9 mouse cellular contexts compared by ENCODE assay signal in the genomic region with DNA sequence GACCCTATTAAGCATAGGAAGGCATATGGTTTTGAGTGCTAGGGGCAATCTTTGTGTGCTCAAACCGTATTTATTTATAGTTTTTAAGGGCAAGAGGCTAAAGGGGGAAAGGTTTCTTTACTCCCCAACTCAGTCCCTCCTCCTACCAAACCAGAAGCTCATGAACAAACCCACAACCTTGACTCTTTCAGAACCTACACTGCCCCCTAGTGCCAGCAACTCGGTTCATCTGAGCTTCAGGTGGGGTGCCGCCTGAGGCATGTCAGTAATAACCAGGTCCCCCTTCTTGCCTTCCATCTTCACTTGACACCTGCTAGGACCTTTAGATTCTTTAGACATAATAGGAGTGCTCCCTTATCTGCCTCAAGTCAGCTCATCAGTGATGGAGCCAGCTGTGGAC. TPM values are rescaled to one million over a fixed set of nuclear protein-coding genes. Genes with fewer than 3 reads are reported as not detected.
DNase-seq lines count a peak whose midpoint lies in the region; ATAC-seq lines count a peak whose summit lies in the region.
"Had no signal": no experiment of that assay in that cellular context is flagged by ENCODE, and none has a peak within 500 bp of the region (broad histone marks: within the 10 kb centered on the region; RNA-seq: fewer than 3 reads in every experiment).

No protein-coding gene starts in this region.

- H3K4me3 ChIP-seq in midbrain, embryonic 14.5 days (replicated peaks; ENCODE audit: low read depth, low read length), result no peak overlapping the region
- no peak overlapping the region for H3K4me3 ChIP-seq in midbrain, embryonic 15.5 days
- no peak overlapping the region for H3K4me3 ChIP-seq in hindbrain, embryonic 13.5 days

- no peaks in the 10 kb centered on the region for H3K27me3 ChIP-seq in midbrain, embryonic 14.5 days (ENCODE audit: control insufficient read depth, insufficient read depth, low read length)
- H3K27me3 ChIP-seq in midbrain, embryonic 15.5 days (replicated peaks), result no peaks in the 10 kb centered on the region
- H3K27me3 ChIP-seq in hindbrain, embryonic 13.5 days, result peaks cover 17% of the 10 kb centered on the region; the same call in 1 of the 2 replicates

- no peak overlapping the region for H3K27ac ChIP-seq in midbrain, embryonic 14.5 days (replicated peaks; ENCODE audit: low read depth, low read length)
- H3K27ac ChIP-seq in midbrain, embryonic 15.5 days, result no peak overlapping the region
- no peak overlapping the region for H3K27ac ChIP-seq in hindbrain, embryonic 13.5 days

- no peaks in the 10 kb centered on the region for H3K4me1 ChIP-seq in midbrain, embryonic 14.5 days (ENCODE audit: control insufficient read depth, insufficient read depth, low read length)
- no peaks in the 10 kb centered on the region for H3K4me1 ChIP-seq in midbrain, embryonic 15.5 days
- no peaks in the 10 kb centered on the region for H3K4me1 ChIP-seq in hindbrain, embryonic 13.5 days (replicated peaks)

- H3K9ac ChIP-seq in midbrain, embryonic 14.5 days (replicated peaks; ENCODE audit: low read length), result no peak overlapping the region
- no peak overlapping the region for H3K9ac ChIP-seq in midbrain, embryonic 15.5 days
- no peak overlapping the region for H3K9ac ChIP-seq in hindbrain, embryonic 13.5 days

- no peaks in the 10 kb centered on the region for H3K9me3 ChIP-seq in midbrain, embryonic 14.5 days (ENCODE audit: control insufficient read depth, low read length)
- no peaks in the 10 kb centered on the region for H3K9me3 ChIP-seq in midbrain, embryonic 15.5 days
- no peaks in the 10 kb centered on the region for H3K9me3 ChIP-seq in hindbrain, embryonic 13.5 days

- no peaks in the 10 kb centered on the region for H3K36me3 ChIP-seq in midbrain, embryonic 14.5 days (ENCODE audit: control insufficient read depth, insufficient read depth, low read length)
- no peaks in the 10 kb centered on the region for H3K36me3 ChIP-seq in midbrain, embryonic 15.5 days (replicated peaks)
- H3K36me3 ChIP-seq in hindbrain, embryonic 13.5 days, result no peaks in the 10 kb centered on the region

- peak; percentile 33 for DNase-seq in adrenal gland, adult 2 months
- no peak for DNase-seq in adrenal gland, adult 8-10 months
- DNase-seq in midbrain, embryonic 14.5 days, result peak; percentile 7
- peak; percentile 71 for DNase-seq in induced T-regulatory cell, adult 2 months (ENCODE audit: low read depth)
- peak; percentile 57 to 66 for DNase-seq in spleen, postnatal 36 days (ENCODE audit: low spot score in 2 of 2)
- no peak for DNase-seq in layer of hippocampus, adult 9-11 months

- no peak overlapping the region for H3K4me2 ChIP-seq in midbrain, embryonic 14.5 days (ENCODE audit: low read length)
- no peak overlapping the region for H3K4me2 ChIP-seq in midbrain, embryonic 15.5 days
- no peak overlapping the region for H3K4me2 ChIP-seq in hindbrain, embryonic 13.5 days

- 50% methylated on average over 3 of the region's 3 CpGs for WGBS in midbrain, embryonic 14.5 days
- WGBS in midbrain, embryonic 15.5 days, result 51% methylated on average over 3 of the region's 3 CpGs
- WGBS in hindbrain, embryonic 13.5 days, result 47% methylated on average over 3 of the region's 3 CpGs

- ATAC-seq in midbrain, embryonic 14.5 days (ENCODE audit: low FRiP score, low TSS enrichment), result no peak
- ATAC-seq in midbrain, embryonic 15.5 days (replicated peaks), result no peak
- no peak for ATAC-seq in hindbrain, embryonic 13.5 days (ENCODE audit: low FRiP score)

RNA-seq across cellular contexts. Expression of a gene that starts 12.5 kb away (rescaled TPM):
- total RNA-seq in adrenal gland, adult 2 months (2021), result 1 to 10 TPM; 2.3 to 2.9 TPM
- polyA plus RNA-seq in adrenal gland, adult 2 months (2012; rRNA removed), result 5.0 and 5.5 TPM in 2 replicates
- 1 to 10 TPM; 1.9 to 5.3 (median 4.4) TPM for total RNA-seq in adrenal gland, adult 8-10 months (2022)
- polyA plus RNA-seq in midbrain, embryonic 14.5 days (2014; fragmentation: Nextera tagmentation; extraction: Ambion mirVana), result 0.43 and 0.64 TPM in 2 replicates
- 0.96 and 1.2 TPM in 2 replicates for polyA plus RNA-seq in midbrain, embryonic 15.5 days (2015; fragmentation: Nextera tagmentation; extraction: Ambion mirVana)
- 1.1 and 1.5 TPM in 2 replicates for polyA plus RNA-seq in hindbrain, embryonic 13.5 days (2015; fragmentation: Nextera tagmentation; extraction: Ambion mirVana)
- polyA plus RNA-seq: C2C12 had no signal

RNA-seq across cellular contexts. Expression of a gene that starts 55.1 kb away (rescaled TPM):
- 100 to 1,000 TPM; 123 to 138 TPM for total RNA-seq in adrenal gland, adult 2 months (2021)
- polyA plus RNA-seq in adrenal gland, adult 2 months (2012; rRNA removed), result 127 and 140 TPM in 2 replicates
- total RNA-seq in adrenal gland, adult 8-10 months (2022), result 100 to 1,000 TPM; 130 to 162 (median 139) TPM
- 292 and 355 TPM in 2 replicates for polyA plus RNA-seq in midbrain, embryonic 14.5 days (2014; fragmentation: Nextera tagmentation; extraction: Ambion mirVana)
- polyA plus RNA-seq in midbrain, embryonic 15.5 days (2015; fragmentation: Nextera tagmentation; extraction: Ambion mirVana), result 291 and 299 TPM in 2 replicates
- 369 and 380 TPM in 2 replicates for polyA plus RNA-seq in hindbrain, embryonic 13.5 days (2015; fragmentation: Nextera tagmentation; extraction: Ambion mirVana)

Comparison
In these comparisons a context has a peak if more than half of its experiments do, and no peak if none do; other contexts are left out.
1. DNase-seq: peak in adrenal gland, adult 2 months (single experiment), midbrain, embryonic 14.5 days (single experiment), induced T-regulatory cell, adult 2 months (single experiment) and spleen, postnatal 36 days (2 of 2); none in adrenal gland, adult 8-10 months (single experiment) and layer of hippocampus, adult 9-11 months (single experiment).